Mouse (Mus musculus) layer of hippocampus, adult 9-10 months (tissue): Measurements from ENCODE around the gene Ccdc163.

Experiments used
- DNase-seq: peaks from one replicate; pipeline ENCODE4 v3.0.0; 2022; ENCODE audit warnings: low spot score

Ccdc163 gene

GRCm38 (mm10) chr4:116780541-116780940 lies 72.2 kb downstream of the Ccdc163 start:
- DNase-seq: no peak

- no peak for DNase-seq
These were observed 73.1 kb downstream of the Ccdc163 start for GRCm38 (mm10) chr4:116781366-116781765.

- no peak for DNase-seq
These were observed 73.9 kb downstream of the Ccdc163 start for GRCm38 (mm10) chr4:116782171-116782570.

GRCm38 (mm10) chr4:116786587-116786986 lies 78.3 kb downstream of the Ccdc163 start:
- DNase-seq: no peak

GRCm38 (mm10) chr4:116787985-116788760 lies 79.9 kb downstream of the Ccdc163 start:
- DNase-seq: no peak

- peak; percentile 92 for DNase-seq
These were observed 80.6 kb downstream of the Ccdc163 start for GRCm38 (mm10) chr4:116788956-116789355.

- DNase-seq: no peak
These were observed 84.1 kb downstream of the Ccdc163 start for GRCm38 (mm10) chr4:116792453-116792852.

GRCm38 (mm10) chr4:116794273-116794672 lies 86.0 kb downstream of the Ccdc163 start:
- no peak for DNase-seq

GRCm38 (mm10) chr4:116796442-116797110 lies 88.3 kb downstream of the Ccdc163 start:
- no peak for DNase-seq

GRCm38 (mm10) chr4:116799901-116800300 lies 91.6 kb downstream of the Ccdc163 start:
- no peak for DNase-seq
